Mouse (Mus musculus) bone marrow macrophage, adult 2 months (primary cell): Measurements from ENCODE around the gene Zfp2.

Experiments used
- CTCF ChIP-seq: IDR thresholded peaks from 2 replicates; pipeline ENCODE4 v1.5.1; 2012; ENCODE audit warnings: low read depth, mild to moderate bottlenecking, low read length, moderate library complexity
- POLR2A ChIP-seq: IDR thresholded peaks from 2 replicates; pipeline ENCODE4 v1.6.1; 2012; ENCODE audit warnings: mild to moderate bottlenecking, low read depth, low read length, borderline replicate concordance

- no peak for TF ChIP-seq CTCF
- no peak for TF ChIP-seq POLR2A
Observed at GRCm38 (mm10) chr11:50878641-50879040, 37.3 kb downstream of the Zfp2 start.
